Mouse (Mus musculus): ENCODE data around the gene Rab40c. TPM values are rescaled to one million over a fixed set of nuclear protein-coding genes. Genes with fewer than 3 reads are reported as not detected.
"Not testable (repeated sequence)": the region's sequence is repeated elsewhere in the genome, so short reads cannot be mapped to it uniquely, and the experiment has no call there.

The Rab40c gene
- polyA plus RNA-seq, 1 experiment from 2014 or later: 55.0 TPM

DNA sequence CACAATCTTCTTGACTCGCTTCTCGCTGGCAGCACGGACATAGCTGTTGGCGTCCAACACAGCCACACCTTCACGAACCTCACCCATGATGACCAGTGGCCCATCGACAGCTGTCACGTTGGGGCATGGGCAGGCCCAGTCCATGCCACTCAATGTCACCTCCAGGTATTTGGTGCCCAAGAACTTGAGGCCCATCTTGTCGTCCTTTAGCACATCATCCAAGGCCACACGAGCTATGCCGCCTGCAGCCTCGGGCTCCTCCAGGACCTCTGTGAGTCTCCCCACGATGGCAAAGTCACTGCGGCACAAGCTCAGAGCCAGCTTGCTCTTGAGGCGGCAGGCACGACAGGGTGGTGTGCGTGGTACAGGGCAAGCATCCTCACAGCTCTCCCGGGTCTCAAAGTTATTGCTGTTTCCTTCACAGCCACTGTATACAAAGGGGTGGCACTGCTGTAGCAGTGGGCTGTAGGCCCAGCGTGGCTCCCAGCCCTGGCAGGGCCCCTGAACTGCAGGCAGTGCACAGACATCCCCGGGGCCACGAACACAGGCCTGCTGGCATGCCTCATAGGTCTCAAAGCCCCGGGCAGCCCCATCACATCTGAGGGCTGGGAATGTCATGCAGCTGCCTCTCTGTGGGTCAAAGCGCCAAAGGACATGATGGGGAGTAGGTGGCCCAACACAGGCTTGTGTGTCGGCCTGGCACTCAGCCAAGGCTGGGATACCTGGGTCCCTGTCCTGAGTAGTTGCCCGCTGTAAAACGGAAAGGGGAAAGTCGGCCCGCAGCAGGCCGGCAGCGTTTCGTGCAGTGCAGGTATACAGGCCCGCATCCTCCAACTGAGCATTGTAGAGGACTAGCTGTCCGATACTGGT lies 41.6 kb downstream of the Rab40c start:
- H3K4me1 ChIP-seq (replicated peaks): peaks cover 43% of the 10 kb centered on the region
- 93% methylated on average over 32 of the region's 32 CpGs for WGBS

DNA sequence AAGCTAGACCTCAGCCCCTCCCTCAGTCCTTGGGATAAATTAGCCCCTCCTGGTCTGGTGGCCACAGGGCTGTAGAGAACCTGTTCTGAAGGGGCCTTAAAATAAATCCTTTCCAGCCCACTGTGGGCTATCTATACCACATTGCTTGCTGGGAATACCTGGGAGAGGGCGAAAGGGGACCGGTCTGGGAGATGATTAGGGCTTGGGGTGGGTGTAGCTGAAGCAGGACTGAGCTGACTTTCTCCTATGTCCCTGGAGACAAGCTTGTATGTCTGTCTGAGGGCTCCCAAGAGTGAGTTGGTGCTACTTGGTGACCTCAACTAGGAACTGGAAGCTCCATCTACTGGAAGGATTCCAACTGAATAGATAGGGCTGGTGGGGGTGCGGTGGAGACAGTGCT lies 42.5 kb downstream of the Rab40c start:
- Histone ChIP-seq H3K27me3 (no peaks in the 10 kb centered on the region), H3K27ac (replicated peaks) (no peak overlapping the region), H3K9me3 (no peaks in the 10 kb centered on the region), H3K36me3 (0 out of 2 replicates have a peak, but pooled peaks cover 3% of the 10 kb centered on the region), H3K4me2 (peak overlapping the region; percentile 90; the same call in 1 of the 2 replicates), H3K4me1 (replicated peaks) (peaks cover 43% of the 10 kb centered on the region), H3K4me3 (no peak overlapping the region), H3K9ac (no peak overlapping the region)
- WGBS: 89% methylated on average over 3 of the region's 3 CpGs
- ATAC-seq (ENCODE audit: low FRiP score, low read depth): no peak

More for the DNA sequence above, 41.6 kb downstream of the Rab40c start:
- ATAC-seq (ENCODE audit: low FRiP score, low read depth): no peak
- H3K27me3 ChIP-seq: no peaks in the 10 kb centered on the region
- H3K4me3 ChIP-seq: no peak overlapping the region
- no peak overlapping the region for H3K4me2 ChIP-seq
- no peaks in the 10 kb centered on the region for H3K9me3 ChIP-seq
- no peak overlapping the region for H3K27ac ChIP-seq (replicated peaks)
- no peak overlapping the region for H3K9ac ChIP-seq
- H3K36me3 ChIP-seq: 0 out of 2 replicates have a peak, but pooled peaks cover 3% of the 10 kb centered on the region

DNA sequence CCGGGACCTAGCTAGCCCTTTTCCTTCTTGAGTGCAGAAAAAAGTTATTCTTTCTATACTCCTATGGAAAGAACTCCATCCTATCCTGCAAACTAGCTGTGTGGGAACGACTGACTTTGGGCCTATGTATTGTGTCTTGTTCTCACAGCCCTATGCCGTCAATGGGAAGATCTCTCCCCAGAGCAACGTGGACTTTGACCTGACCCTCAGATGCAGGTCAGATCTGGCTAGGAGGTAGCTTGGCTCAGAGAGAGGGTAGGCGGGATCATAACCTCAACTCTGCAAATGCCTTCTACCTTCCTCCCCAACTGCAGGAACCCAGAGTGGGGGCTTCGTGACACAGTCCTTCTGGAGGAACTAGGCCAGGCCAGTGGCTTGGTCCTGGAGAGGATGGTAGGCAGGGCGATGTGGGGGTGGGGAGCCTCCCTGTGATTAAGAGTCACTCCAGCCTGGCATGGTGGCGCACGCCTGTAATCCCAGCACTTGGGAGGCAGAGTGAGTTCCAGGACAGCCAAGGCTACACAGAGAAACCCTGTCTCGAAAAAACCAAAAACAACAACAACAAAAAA lies 43.1 kb downstream of the Rab40c start:
- Histone ChIP-seq H3K4me3 (peak overlapping the region; percentile 64), H3K27me3 (no peaks in the 10 kb centered on the region), H3K4me1 (replicated peaks) (peaks cover 43% of the 10 kb centered on the region), H3K36me3 (0 out of 2 replicates have a peak, but pooled peaks cover 3% of the 10 kb centered on the region), H3K9ac (peak overlapping the region; percentile 85), H3K4me2 (peak overlapping the region; percentile 90), H3K27ac (replicated peaks) (peak overlapping the region; percentile 95; the same call in 1 of the 2 replicates), H3K9me3 (no peaks in the 10 kb centered on the region)
- 61% methylated on average over 10 of the region's 10 CpGs for WGBS
- no peak for ATAC-seq (ENCODE audit: low FRiP score, low read depth)

DNA sequence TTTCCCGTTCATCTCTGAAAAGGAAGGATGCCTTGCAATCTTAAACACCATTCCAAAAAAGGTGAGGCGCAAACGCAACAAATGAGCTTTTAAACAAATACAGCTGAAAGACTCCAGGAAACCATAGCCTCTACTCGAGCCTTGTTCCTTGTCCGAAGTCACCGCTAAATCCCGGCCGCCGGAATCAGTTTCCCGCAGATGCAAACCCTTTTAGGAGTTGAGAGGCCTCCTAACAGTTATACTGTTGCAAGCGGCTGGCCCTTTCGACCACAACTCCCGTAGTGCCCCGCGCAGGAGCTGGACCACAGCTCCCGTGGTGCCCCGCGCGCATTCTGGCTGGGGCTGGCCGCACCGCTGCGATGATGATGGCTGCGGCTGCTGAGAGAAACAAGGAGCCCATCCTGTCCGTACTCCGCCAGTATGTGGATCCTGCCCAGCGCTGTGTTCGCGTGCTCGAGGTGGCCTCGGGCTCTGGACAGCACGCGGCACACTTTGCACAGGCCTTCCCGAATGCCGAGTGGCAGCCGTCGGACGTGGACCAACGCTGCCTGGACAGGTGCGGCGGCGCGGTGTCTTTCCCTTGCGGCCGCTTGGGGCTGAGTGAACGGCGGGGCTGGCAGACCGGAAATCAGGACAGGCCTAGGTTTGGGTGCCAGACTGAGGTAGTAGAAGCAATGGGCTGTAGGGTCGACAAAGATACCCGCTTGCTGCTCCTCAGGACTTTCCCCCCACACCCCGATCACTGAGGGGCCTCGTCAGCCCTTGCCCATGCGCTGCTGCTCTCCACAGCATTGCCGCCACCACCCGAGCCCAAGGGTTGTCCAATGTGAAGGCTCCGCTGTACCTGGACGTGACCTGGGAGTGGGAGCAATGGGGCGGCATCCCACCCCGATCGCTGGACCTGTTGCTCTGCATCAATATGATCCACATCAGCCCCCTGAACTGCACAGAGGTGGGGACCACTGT lies 44.1 kb downstream of the Rab40c start:
- H3K4me1 ChIP-seq (replicated peaks): peaks cover 34% of the 10 kb centered on the region
- peak; percentile 89 for ATAC-seq (ENCODE audit: low FRiP score, low read depth)
- H3K9me3 ChIP-seq: no peaks in the 10 kb centered on the region
- peak overlapping the region; percentile 95 for H3K27ac ChIP-seq (replicated peaks)
- H3K27me3 ChIP-seq: no peaks in the 10 kb centered on the region
- H3K36me3 ChIP-seq: 0 out of 2 replicates have a peak, but pooled peaks cover 3% of the 10 kb centered on the region
- H3K4me2 ChIP-seq: peak overlapping the region; percentile 90
- under 1% methylated on average over 59 of the region's 59 CpGs for WGBS
- peak overlapping the region; percentile 64 for H3K4me3 ChIP-seq
- peak overlapping the region; percentile 85 for H3K9ac ChIP-seq

GRCm38 (mm10) chr17:25874721-25875170 lies 44.8 kb downstream of the Rab40c start, which contains the start of gene Mettl26:
Gene Mettl26 (plus strand): TSS chr17:25875074.
- Histone ChIP-seq H3K4me1 (replicated peaks) (peaks cover 27% of the 10 kb centered on the region), H3K27me3 (no peaks in the 10 kb centered on the region), H3K9ac (peak within 1 kb of the TSS; percentile 85), H3K4me2 (peak within 1 kb of the TSS; percentile 90), H3K9me3 (no peaks in the 10 kb centered on the region), H3K36me3 (0 out of 2 replicates have a peak, but pooled peaks cover 3% of the 10 kb centered on the region), H3K27ac (replicated peaks) (peak within 1 kb of the TSS; percentile 95), H3K4me3 (peak within 1 kb of the TSS; percentile 64)
- peak; percentile 67 for ATAC-seq (ENCODE audit: low FRiP score, low read depth)
- under 1% methylated on average over 25 of the region's 25 CpGs for WGBS

GRCm38 (mm10) chr17:25874148-25874720 lies 45.3 kb downstream of the Rab40c start:
- H3K9me3 ChIP-seq: no peaks in the 10 kb centered on the region
- H3K27ac ChIP-seq (replicated peaks): peak overlapping the region; percentile 95
- WGBS: 6% methylated on average over 14 of the region's 14 CpGs
- H3K4me3 ChIP-seq: peak overlapping the region; percentile 64
- H3K9ac ChIP-seq: peak overlapping the region; percentile 61
- peak; percentile 15; the same call in 1 of the 2 replicates for ATAC-seq (ENCODE audit: low FRiP score, low read depth)
- H3K36me3 ChIP-seq: 0 out of 2 replicates have a peak, but pooled peaks cover 3% of the 10 kb centered on the region
- peaks cover 26% of the 10 kb centered on the region for H3K4me1 ChIP-seq (replicated peaks)
- peak overlapping the region; percentile 90 for H3K4me2 ChIP-seq
- H3K27me3 ChIP-seq: no peaks in the 10 kb centered on the region

GRCm38 (mm10) chr17:25873405-25874147 lies 46.0 kb downstream of the Rab40c start:
- H3K27ac ChIP-seq (replicated peaks): peak overlapping the region; percentile 95
- WGBS: 79% methylated on average over 11 of the region's 11 CpGs
- no peaks in the 10 kb centered on the region for H3K9me3 ChIP-seq
- ATAC-seq (ENCODE audit: low FRiP score, low read depth): no peak
- H3K4me1 ChIP-seq (replicated peaks): peaks cover 31% of the 10 kb centered on the region
- peak overlapping the region; percentile 61 for H3K9ac ChIP-seq
- H3K4me2 ChIP-seq: peak overlapping the region; percentile 90
- no peaks in the 10 kb centered on the region for H3K27me3 ChIP-seq
- peak overlapping the region; percentile 64 for H3K4me3 ChIP-seq
- H3K36me3 ChIP-seq: 0 out of 2 replicates have a peak, but pooled peaks cover 3% of the 10 kb centered on the region

DNA sequence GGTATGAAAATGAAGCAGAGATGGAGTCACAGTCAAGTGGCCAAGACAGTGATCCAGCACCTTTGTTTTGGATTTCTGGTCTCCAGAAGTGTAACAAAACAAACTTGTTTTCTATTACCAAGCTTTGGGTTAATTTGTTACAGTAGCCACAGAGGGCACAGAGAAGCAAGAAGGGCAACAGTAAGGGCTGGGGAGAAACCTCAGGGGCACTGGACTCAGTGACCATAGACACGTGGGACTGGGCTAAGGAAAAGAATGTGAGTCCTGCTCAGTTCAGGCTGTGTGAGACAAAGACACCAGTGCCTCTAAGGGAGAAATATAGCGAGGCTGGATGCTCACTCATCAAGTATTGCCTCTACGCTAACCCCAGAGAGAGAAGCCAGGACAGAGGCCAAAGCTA lies 46.9 kb downstream of the Rab40c start:
- no peak for ATAC-seq (ENCODE audit: low FRiP score, low read depth)
- no peaks in the 10 kb centered on the region for H3K9me3 ChIP-seq
- no peaks in the 10 kb centered on the region for H3K27me3 ChIP-seq
- H3K9ac ChIP-seq: no peak overlapping the region
- 0 out of 2 replicates have a peak, but pooled peaks cover under 1% of the 10 kb centered on the region for H3K36me3 ChIP-seq
- no peak overlapping the region for H3K4me2 ChIP-seq
- H3K27ac ChIP-seq (replicated peaks): no peak overlapping the region
- H3K4me1 ChIP-seq (replicated peaks): peaks cover 35% of the 10 kb centered on the region
- no peak overlapping the region for H3K4me3 ChIP-seq
- 91% methylated on average over 3 of the region's 3 CpGs for WGBS

DNA sequence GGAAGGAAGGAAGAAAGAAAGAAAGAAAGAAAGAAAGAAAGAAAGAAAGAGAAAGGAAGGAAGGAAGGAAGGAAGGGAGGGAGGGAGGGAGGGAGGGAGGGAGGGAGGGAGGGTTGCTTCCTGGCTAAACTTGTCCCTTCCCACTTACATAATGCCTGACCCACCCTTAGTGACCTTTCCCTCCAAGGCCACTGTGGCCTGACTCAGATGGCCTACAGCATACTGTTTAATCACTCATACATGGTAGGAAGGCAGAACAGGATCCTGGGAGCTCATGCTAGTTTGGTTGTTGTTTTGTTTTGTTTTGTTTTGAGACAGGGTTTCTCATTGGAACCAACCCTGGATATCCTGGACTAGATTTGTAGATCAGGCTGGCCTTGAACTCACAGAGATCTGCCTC lies 48.0 kb downstream of the Rab40c start:
- peaks cover 35% of the 10 kb centered on the region for H3K4me1 ChIP-seq (replicated peaks)
- not testable (repeated sequence) for H3K9me3 ChIP-seq; H3K27ac ChIP-seq (replicated peaks); H3K36me3 ChIP-seq; H3K9ac ChIP-seq; H3K4me2 ChIP-seq; H3K27me3 ChIP-seq; ATAC-seq (ENCODE audit: low FRiP score, low read depth); H3K4me3 ChIP-seq

DNA sequence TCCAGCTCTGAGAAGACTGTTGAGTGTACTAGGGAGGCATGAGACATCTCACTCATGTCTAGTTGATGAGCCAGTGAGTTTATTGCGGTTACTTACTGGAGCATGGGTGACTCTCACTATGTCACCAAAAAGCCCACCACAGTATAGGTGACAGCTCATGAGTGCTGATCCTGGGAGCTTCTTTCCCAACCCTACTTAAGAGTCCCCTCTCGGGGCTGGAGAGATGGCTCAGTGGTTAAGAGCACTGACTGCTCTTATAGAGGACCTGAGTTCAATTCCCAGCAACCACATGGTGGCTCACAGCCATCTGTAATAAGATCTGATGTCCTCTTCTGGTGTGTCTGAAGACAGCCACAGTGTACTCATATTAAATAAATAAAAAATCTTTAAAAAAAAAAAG lies 49.6 kb downstream of the Rab40c start:
- no peak overlapping the region for H3K27ac ChIP-seq (replicated peaks)
- no peak overlapping the region for H3K9ac ChIP-seq
- no peaks in the 10 kb centered on the region for H3K27me3 ChIP-seq
- no peaks in the 10 kb centered on the region for H3K36me3 ChIP-seq
- no peaks in the 10 kb centered on the region for H3K9me3 ChIP-seq
- no peak for ATAC-seq (ENCODE audit: low FRiP score, low read depth)
- H3K4me1 ChIP-seq (replicated peaks): peaks cover 28% of the 10 kb centered on the region
- WGBS: 90% methylated on average over 2 of the region's 2 CpGs
- no peak overlapping the region for H3K4me2 ChIP-seq
- H3K4me3 ChIP-seq: no peak overlapping the region
